Mouse (Mus musculus): ENCODE measurements around the gene Dcaf8.
"Not testable (repeated sequence)": the region's sequence is repeated elsewhere in the genome, so short reads cannot be mapped to it uniquely, and the experiment has no call there.

Dcaf8 gene

GRCm38 (mm10) chr1:172219451-172220406 is 71.8 kb downstream of the Dcaf8 start, which contains the start of gene Casq1:
Gene Casq1, minus strand, starts transcription at chr1:172219868.
- DNase-seq = no peak

- DNase-seq = peak; percentile 64 to 77
These were observed 72.5 kb downstream of the Dcaf8 start for GRCm38 (mm10) chr1:172220414-172220813.

- no peak for DNase-seq
These were observed 73.6 kb downstream of the Dcaf8 start for GRCm38 (mm10) chr1:172221297-172222063.

- DNase-seq = no peak
These were observed 80.3 kb downstream of the Dcaf8 start for GRCm38 (mm10) chr1:172228209-172228608.

- no peak for DNase-seq
These were observed 81.3 kb downstream of the Dcaf8 start for GRCm38 (mm10) chr1:172229215-172229614.

GRCm38 (mm10) chr1:172240945-172241708 is 93.2 kb downstream of the Dcaf8 start:
- peak in 1 of 2 experiments; percentile 29 for DNase-seq

- DNase-seq = peak; percentile 41 to 67
These were observed 94.5 kb downstream of the Dcaf8 start for GRCm38 (mm10) chr1:172242401-172242800.

GRCm38 (mm10) chr1:172243547-172244205 is 95.8 kb downstream of the Dcaf8 start:
- peak; percentile 49 to 62 for DNase-seq

- DNase-seq = not testable (repeated sequence)
These were observed 96.8 kb downstream of the Dcaf8 start for GRCm38 (mm10) chr1:172244645-172245044.
